Mouse (Mus musculus) C2C12 (cell line): Measurements from ENCODE around the gene Afg3l1. TPM values are rescaled to one million over a fixed set of nuclear protein-coding genes. Genes with fewer than 3 reads are reported as not detected.
"Not testable (repeated sequence)": the region's sequence is repeated elsewhere in the genome, so short reads cannot be mapped to it uniquely, and the experiment has no call there.

ENCODE experiments used
- H3K27me3 ChIP-seq: one replicate; pipeline ENCODE4 v1.6.1; 2011; ENCODE audit not compliant: control insufficient read depth, insufficient read depth, insufficient read length
- H3K36me3 ChIP-seq: one replicate; pipeline ENCODE4 v1.6.1; 2011; ENCODE audit not compliant: control insufficient read depth, insufficient read depth
- H3K4me3 ChIP-seq: one replicate; pipeline ENCODE4 v1.5.1; 2011; ENCODE audit warnings: mild to moderate bottlenecking, control low read depth; ENCODE audit not compliant: poor library complexity, insufficient read depth, severe bottlenecking
- H3K79me2 ChIP-seq: one replicate; pipeline ENCODE4 v1.6.1; 2011; ENCODE audit not compliant: control insufficient read depth, insufficient read depth
- H3K79me3 ChIP-seq: one replicate; pipeline ENCODE4 v1.6.1; 2011; ENCODE audit warnings: low read depth, control low read depth
- H3ac ChIP-seq: one replicate; pipeline ENCODE3; 2011; ENCODE audit warnings: low read depth; ENCODE audit not compliant: control insufficient read depth, insufficient read length
- CEBPB ChIP-seq: IDR thresholded peaks from one replicate; pipeline ENCODE4 v1.6.1; 2011; ENCODE audit warnings: low read depth, mild to moderate bottlenecking, control low read depth, moderate library complexity
- CTCF ChIP-seq: IDR thresholded peaks from one replicate; pipeline ENCODE4 v1.5.1; 2011; ENCODE audit not compliant: control insufficient read depth, insufficient read depth, insufficient read length
- FOSL1 ChIP-seq: IDR thresholded peaks from one replicate; pipeline ENCODE4 v1.8.0; 2011; ENCODE audit warnings: mild to moderate bottlenecking, low read length; ENCODE audit not compliant: poor library complexity, insufficient read depth, severe bottlenecking
- MAX ChIP-seq: IDR thresholded peaks from one replicate; pipeline ENCODE4 v1.6.1; 2011; ENCODE audit warnings: mild to moderate bottlenecking, control low read depth
- MYOD1 ChIP-seq: IDR thresholded peaks from one replicate; pipeline ENCODE4 v1.6.1; 2011; ENCODE audit warnings: low read depth; ENCODE audit not compliant: control insufficient read depth, insufficient read length
- MYOG ChIP-seq: IDR thresholded peaks from one replicate; pipeline ENCODE4 v1.6.1; 2011; ENCODE audit not compliant: control insufficient read depth, insufficient read length; ENCODE audit errors: extremely low read depth
- USF1 ChIP-seq: IDR thresholded peaks from one replicate; pipeline ENCODE4 v1.6.1; 2011; ENCODE audit warnings: low read depth, mild to moderate bottlenecking, control low read depth, moderate library complexity
- polyA plus RNA-seq: library from polyadenylated mRNA; unstranded; fragments of >200 nt; fragmentation: generic; extraction: Trizol; gene quantifications from one replicate; pipeline ENCODE4 v1.2.1, GENCODE M21; 2012; ENCODE audit warnings: missing spikeins

Gene Afg3l1
- polyA plus RNA-seq, 1 experiment, result 35.9 TPM

DNA sequence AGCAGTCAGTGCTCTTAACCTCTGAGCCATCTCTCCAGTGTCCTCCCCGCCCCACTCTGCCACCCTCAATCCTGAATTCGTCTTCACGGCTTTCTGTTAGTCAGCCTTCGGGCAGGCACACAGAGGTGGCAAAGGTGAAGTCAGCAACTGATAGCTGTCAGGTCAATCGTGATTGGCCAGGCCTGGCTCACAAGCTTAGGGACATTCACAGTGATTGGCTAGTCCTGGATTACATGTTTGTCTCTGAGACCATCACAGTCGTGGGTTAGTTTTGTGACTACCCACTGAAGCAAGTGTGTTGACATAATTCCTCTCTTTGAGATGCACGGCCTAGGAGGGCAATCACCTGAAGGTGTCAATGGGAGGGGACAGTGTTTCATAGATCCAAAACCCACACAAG lies 24.4 kb upstream of the Afg3l1 start:
- Histone ChIP-seq H3K36me3 (peaks cover 13% of the 10 kb centered on the region), H3K27me3 (no peaks in the 10 kb centered on the region), H3K79me2 (no peaks in the 10 kb centered on the region), H3K4me3 (no peak overlapping the region), H3K79me3 (no peaks in the 10 kb centered on the region), H3ac (no peak overlapping the region)
- TF ChIP-seq CTCF (no peak), MYOG (no peak), FOSL1 (no peak), USF1 (no peak), CEBPB (no peak), MAX (no peak), MYOD1 (no peak)

GRCm38 (mm10) chr8:123453951-123454350 lies 23.8 kb upstream of the Afg3l1 start:
- no peak overlapping the region for H3ac ChIP-seq

DNA sequence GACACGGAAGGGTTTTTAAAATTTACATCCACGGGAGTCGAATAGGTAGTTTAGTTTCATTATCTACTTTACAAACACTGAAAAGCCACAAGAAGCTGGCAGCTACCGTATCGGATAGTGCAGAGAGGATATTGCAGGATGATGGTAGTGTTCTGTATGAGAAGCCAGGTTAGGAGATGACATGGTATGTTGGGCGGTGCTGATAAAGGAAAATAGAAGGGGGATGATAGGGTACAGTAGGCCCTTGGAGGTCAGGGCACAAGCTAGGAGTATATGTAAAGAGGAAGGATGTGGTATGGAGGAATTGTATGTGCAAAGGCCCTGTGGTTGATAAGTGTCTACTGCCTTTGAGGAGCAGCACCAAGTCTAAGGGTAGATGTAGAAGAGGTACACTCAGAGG lies 23.1 kb upstream of the Afg3l1 start:
- no peaks in the 10 kb centered on the region for H3K27me3 ChIP-seq
- no peaks in the 10 kb centered on the region for H3K79me2 ChIP-seq
- H3K36me3 ChIP-seq, result peaks cover 15% of the 10 kb centered on the region
- TF ChIP-seq CTCF (no peak), MAX (no peak), USF1 (no peak), CEBPB (no peak), MYOG (no peak), FOSL1 (no peak)
- H3K79me3 ChIP-seq, result no peaks in the 10 kb centered on the region
- H3K4me3 ChIP-seq, result no peak overlapping the region
- H3ac ChIP-seq, result no peak overlapping the region

More at GRCm38 (mm10) chr8:123453951-123454350, 23.8 kb upstream of the Afg3l1 start:
- H3K79me2 ChIP-seq, result no peaks in the 10 kb centered on the region
- TF ChIP-seq USF1 (no peak), CEBPB (no peak), CTCF (no peak), MYOG (no peak), MYOD1 (no peak), MAX (no peak)
- peaks cover 15% of the 10 kb centered on the region for H3K36me3 ChIP-seq
- H3K27me3 ChIP-seq, result no peaks in the 10 kb centered on the region
- H3K4me3 ChIP-seq, result no peak overlapping the region
- no peaks in the 10 kb centered on the region for H3K79me3 ChIP-seq

- no peak overlapping the region for H3K4me3 ChIP-seq
- no peak overlapping the region for H3ac ChIP-seq
- no peaks in the 10 kb centered on the region for H3K36me3 ChIP-seq
- TF ChIP-seq MAX (no peak), MYOD1 (no peak), FOSL1 (no peak), CTCF (no peak), USF1 (no peak), MYOG (no peak), CEBPB (no peak)
- no peaks in the 10 kb centered on the region for H3K79me3 ChIP-seq
- no peaks in the 10 kb centered on the region for H3K27me3 ChIP-seq
- H3K79me2 ChIP-seq, result no peaks in the 10 kb centered on the region
These were observed 14.1 kb upstream of the Afg3l1 start for GRCm38 (mm10) chr8:123463651-123464050.

- H3K36me3 ChIP-seq, result no peaks in the 10 kb centered on the region
- H3K79me3 ChIP-seq, result no peaks in the 10 kb centered on the region
- no peaks in the 10 kb centered on the region for H3K79me2 ChIP-seq
- no peak for TF ChIP-seq MYOG
- TF ChIP-seq MAX, result no peak
- TF ChIP-seq CEBPB, result no peak
- TF ChIP-seq FOSL1, result no peak
- no peak for TF ChIP-seq CTCF
- no peak for TF ChIP-seq USF1
- no peak overlapping the region for H3K4me3 ChIP-seq
- no peak overlapping the region for H3ac ChIP-seq
- no peaks in the 10 kb centered on the region for H3K27me3 ChIP-seq
These were observed 10.2 kb upstream of the Afg3l1 start for GRCm38 (mm10) chr8:123467476-123467875.

DNA sequence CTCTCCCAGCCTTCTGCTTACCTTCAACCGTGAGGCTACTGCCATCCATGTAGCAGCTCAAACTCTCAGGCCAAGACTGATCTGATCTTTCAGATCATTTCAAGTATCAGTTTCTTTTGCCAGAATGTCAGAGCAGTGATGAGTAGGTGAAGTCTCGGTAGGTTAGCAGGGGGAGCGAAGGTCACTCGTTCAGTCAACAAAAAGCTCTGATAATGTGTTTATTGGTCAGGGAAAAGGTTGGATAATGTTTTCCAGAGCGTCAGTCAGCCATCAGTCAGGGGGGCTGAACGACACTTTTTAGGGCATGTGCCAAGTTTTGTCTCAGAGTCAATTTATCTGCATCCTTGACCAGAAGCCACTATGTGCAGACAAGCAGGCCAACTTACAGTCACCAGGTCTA lies 4.7 kb upstream of the Afg3l1 start:
- not testable (repeated sequence) for H3K27me3 ChIP-seq, H3ac ChIP-seq, H3K79me3 ChIP-seq, H3K79me2 ChIP-seq, H3K4me3 ChIP-seq, H3K36me3 ChIP-seq

DNA sequence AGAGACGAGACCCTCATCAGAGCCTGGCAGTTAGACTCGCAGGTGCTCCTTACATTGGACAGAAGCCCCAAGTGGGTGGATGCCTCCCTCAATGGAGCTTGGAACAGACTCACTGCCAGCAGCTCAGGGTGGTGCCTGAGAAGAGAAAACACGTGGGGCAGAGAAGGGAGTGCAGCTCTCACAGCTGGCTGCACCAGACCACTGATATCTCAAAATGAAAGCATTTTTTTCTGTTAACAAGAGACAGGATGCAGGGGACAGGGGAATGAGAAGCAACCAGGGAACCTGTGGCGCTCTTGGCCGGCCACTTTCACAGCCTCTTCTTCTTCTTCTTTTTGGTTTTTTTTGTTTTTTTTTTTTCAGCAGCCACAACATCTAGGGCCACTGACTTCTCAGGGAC lies 3.2 kb upstream of the Afg3l1 start:
- Histone ChIP-seq H3K79me3 (peaks cover 13% of the 10 kb centered on the region), H3K79me2 (peaks cover 17% of the 10 kb centered on the region)
- not testable (repeated sequence) for H3K27me3 ChIP-seq, H3ac ChIP-seq, H3K36me3 ChIP-seq, H3K4me3 ChIP-seq
